Mouse (Mus musculus) CD4-positive helper T cell, adult 2 months (primary cell): ENCODE measurements around the gene Smarcc2.
A peak's percentile ranks its signal among the peaks of the same experiment; 100 is the strongest.

Experiments
- DNase-seq: peaks from one replicate; pipeline ENCODE4 v3.0.0-alpha.2; 2012; ENCODE audit warnings: low read depth, missing footprints, low spot score

Gene Smarcc2

GRCm38 (mm10) chr10:128458719-128459408 is at the start of gene Smarcc2:
Gene Smarcc2, plus strand, starts transcription at chr10:128459248.
- peak; percentile 89 for DNase-seq

GRCm38 (mm10) chr10:128409692-128410559 is 49.1 kb upstream of the Smarcc2 start:
- peak; percentile 98 for DNase-seq

GRCm38 (mm10) chr10:128410560-128410845 is 48.5 kb upstream of the Smarcc2 start:
- DNase-seq, result peak; percentile 58

- DNase-seq, result peak; percentile 95
Measured at GRCm38 (mm10) chr10:128411211-128412054, 47.6 kb upstream of the Smarcc2 start, which contains the start of the genes Nabp2 and Rnf41. Gene Nabp2, minus strand, starts transcription at chr10:128411492. Gene Rnf41, plus strand, starts transcription at chr10:128411657.

- peak; percentile 18 for DNase-seq
Measured at GRCm38 (mm10) chr10:128412055-128412381, 47.0 kb upstream of the Smarcc2 start.

- no peak for DNase-seq
Measured at GRCm38 (mm10) chr10:128412558-128412957, 46.5 kb upstream of the Smarcc2 start.

GRCm38 (mm10) chr10:128413076-128413475 is 46.0 kb upstream of the Smarcc2 start:
- no peak for DNase-seq

- no peak for DNase-seq
Measured at GRCm38 (mm10) chr10:128414848-128415247, 44.2 kb upstream of the Smarcc2 start.

- DNase-seq, result no peak
Measured at GRCm38 (mm10) chr10:128422426-128422825, 36.6 kb upstream of the Smarcc2 start.

- DNase-seq, result peak; percentile 56
Measured at GRCm38 (mm10) chr10:128424604-128425003, 34.4 kb upstream of the Smarcc2 start.

- no peak for DNase-seq
Measured at GRCm38 (mm10) chr10:128425260-128425659, 33.8 kb upstream of the Smarcc2 start.

GRCm38 (mm10) chr10:128429052-128429451 is 30.0 kb upstream of the Smarcc2 start:
- no peak for DNase-seq

GRCm38 (mm10) chr10:128429454-128429853 is 29.6 kb upstream of the Smarcc2 start:
- DNase-seq, result no peak

GRCm38 (mm10) chr10:128433417-128433816 is 25.6 kb upstream of the Smarcc2 start:
- DNase-seq, result no peak

GRCm38 (mm10) chr10:128434681-128435080 is 24.4 kb upstream of the Smarcc2 start:
- DNase-seq, result peak; percentile 77

GRCm38 (mm10) chr10:128435186-128435823 is 23.7 kb upstream of the Smarcc2 start:
- no peak for DNase-seq

GRCm38 (mm10) chr10:128435873-128436272 is 23.2 kb upstream of the Smarcc2 start:
- DNase-seq, result no peak

GRCm38 (mm10) chr10:128436376-128436775 is 22.7 kb upstream of the Smarcc2 start:
- DNase-seq, result no peak

- peak; percentile 76 for DNase-seq
Measured at GRCm38 (mm10) chr10:128438675-128439279, 20.3 kb upstream of the Smarcc2 start.

GRCm38 (mm10) chr10:128440407-128440806 is 18.6 kb upstream of the Smarcc2 start:
- peak; percentile 47 for DNase-seq
